Mouse (Mus musculus): ENCODE measurements around the gene Zmynd15.

DNA sequence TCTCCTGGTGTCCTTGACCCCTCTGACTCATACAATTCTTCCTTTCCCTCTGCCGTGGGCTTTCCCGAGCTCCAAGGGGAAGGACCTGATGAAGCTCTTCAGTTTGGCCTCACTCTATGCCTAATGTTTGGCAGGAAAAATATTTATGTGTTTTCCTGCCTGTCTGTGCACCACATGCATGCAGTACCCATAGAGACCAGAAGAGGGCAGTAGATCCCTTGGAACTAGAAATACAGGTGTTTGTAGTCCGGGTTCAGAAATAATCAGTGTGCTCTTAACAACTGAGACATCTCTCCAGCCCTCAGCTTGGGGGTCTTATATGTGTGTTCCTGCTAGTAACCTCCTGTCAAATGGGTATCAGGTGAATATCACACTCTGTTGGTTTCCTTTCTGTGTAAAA is 45.3 kb upstream of the Zmynd15 start:
- TF ChIP-seq CTCF (IDR thresholded peaks at IDR 0.05; ENCODE audit: low read depth) (peak; percentile 90), EP300 (IDR thresholded peaks at IDR 0.05; ENCODE audit: low read depth) (no peak)
